Mouse (Mus musculus) cerebral cortex, adult 2 months (tissue): ENCODE results near the gene Dnase1l3.

Source experiments
- WGBS: fragments of 180-500 bp; shearing (Covaris S2); methylation state at CpG from one replicate; pipeline ENCODE4 v1.1.7; 2018; 5-methylcytosine and 5-hydroxymethylcytosine counted together

Gene Dnase1l3

GRCm38 (mm10) chr14:8015756-8016155 lies 21.4 kb upstream of the Dnase1l3 start:
- WGBS = 95% methylated on average over 6 of the region's 6 CpGs

DNA sequence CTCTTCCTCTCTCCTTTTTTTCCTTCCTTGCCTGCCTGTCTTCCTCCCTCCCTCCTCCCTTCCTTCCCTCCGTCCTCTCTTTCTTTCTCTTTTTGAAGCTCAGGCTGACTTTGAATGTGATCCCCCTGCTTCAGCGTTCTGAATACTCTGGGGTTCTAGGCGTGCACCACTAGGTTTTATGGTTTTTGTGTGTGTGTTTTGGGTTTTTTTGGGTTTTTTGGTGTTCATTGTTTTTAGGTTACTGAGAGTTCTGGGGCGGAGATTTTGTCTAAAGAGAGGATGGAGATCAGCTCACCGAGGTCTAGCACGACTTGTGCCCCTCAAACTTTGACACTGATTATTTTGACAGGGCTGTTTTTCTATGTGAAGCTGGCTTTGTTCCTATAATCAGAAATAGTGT lies 17.6 kb upstream of the Dnase1l3 start:
- WGBS = 86% methylated on average over 6 of the region's 6 CpGs

GRCm38 (mm10) chr14:8011297-8011696 lies 16.9 kb upstream of the Dnase1l3 start:
- WGBS = 90% methylated on average over 2 of the region's 2 CpGs

- 49% methylated on average over 10 of the region's 10 CpGs for WGBS
Observed at GRCm38 (mm10) chr14:8007923-8008322, 13.6 kb upstream of the Dnase1l3 start.

- 49% methylated on average over 2 of the region's 2 CpGs for WGBS
Observed at GRCm38 (mm10) chr14:8007486-8007885, 13.1 kb upstream of the Dnase1l3 start.

- 69% methylated on average over 3 of the region's 3 CpGs for WGBS
Observed at GRCm38 (mm10) chr14:8006061-8006460, 11.7 kb upstream of the Dnase1l3 start.

GRCm38 (mm10) chr14:8003727-8004670 lies 9.6 kb upstream of the Dnase1l3 start:
- 15% methylated on average over 18 of the region's 18 CpGs for WGBS

- WGBS = under 1% methylated on average over 23 of the region's 23 CpGs
Observed at GRCm38 (mm10) chr14:8003093-8003670, 8.8 kb upstream of the Dnase1l3 start.

DNA sequence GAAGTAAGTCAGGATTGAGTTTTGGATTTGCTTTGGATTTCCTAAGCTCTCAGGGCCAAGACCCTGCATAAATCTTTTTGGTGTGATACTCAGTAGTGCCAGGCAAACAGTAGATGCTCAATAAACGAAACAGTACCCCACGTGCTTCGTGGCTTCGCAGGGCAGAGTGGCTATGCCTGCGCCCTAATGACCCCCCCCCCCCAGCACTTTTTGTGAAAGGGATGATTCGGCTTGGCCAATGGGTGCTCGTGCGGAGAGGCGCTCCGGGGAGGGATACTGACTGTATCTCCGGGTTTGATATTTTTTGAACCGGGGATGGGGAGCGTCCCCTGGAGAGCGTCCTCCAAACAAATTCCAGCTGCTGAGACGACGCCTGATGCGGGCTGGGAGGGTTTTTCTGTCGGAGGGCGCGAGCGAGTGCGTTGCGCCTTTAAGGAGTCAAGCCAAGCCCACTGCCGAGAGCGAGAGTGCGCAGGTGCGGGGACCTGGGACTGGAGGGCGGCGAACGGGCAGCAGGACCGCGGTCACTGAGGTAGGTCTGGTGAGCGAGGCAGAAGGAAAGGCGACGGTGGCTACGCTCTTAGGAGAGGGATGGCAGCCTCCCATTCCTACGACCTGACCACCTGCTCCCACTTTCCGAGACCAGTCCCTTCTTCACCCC lies 8.2 kb upstream of the Dnase1l3 start, which contains the start of gene Abhd6:
Gene Abhd6, plus strand, starts transcription at position 471 of the 661 bp plus-strand sequence.
- WGBS = under 1% methylated on average over 38 of the region's 38 CpGs

DNA sequence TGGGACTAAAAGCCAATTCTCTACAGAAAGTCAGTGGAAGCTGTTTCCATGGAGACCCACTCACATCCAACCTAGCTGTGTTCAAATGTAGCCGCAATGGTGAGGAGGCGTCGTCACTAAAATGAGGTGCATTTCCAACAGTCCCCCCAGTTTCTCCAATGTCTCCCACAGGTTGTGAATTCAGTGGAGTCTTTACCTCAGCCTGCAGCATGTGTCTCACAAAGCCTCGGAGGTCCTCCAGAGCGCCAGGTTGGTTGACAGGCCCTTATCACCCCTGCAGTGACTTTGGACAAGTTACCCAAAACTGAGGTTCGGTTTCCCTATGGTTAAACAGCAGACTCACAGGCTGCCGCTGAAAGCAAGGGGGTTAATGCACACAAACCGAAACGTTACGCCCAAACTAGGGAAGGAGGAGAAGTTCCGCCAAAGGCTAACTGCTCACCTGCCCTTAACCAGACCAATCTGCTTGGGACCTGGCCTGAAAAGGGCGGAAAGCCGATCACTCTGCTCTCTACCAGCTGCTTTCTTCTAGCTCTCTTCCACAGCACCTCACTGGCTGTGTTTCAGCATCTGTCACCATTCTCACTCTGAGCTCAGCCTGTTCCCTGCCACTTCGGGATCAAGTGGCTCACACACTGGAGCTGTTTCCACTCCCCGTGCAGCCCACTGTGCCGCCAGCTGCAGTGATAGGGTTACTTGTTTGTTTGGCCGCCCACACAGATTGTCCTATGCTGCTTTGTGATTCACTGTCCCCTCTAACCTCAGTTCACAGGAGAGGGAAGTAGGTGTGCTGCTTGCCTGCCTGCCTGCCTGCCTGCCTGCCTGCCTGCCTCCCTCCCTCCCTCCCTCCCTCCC lies 6.7 kb upstream of the Dnase1l3 start:
- 27% methylated on average over 17 of the region's 17 CpGs for WGBS

DNA sequence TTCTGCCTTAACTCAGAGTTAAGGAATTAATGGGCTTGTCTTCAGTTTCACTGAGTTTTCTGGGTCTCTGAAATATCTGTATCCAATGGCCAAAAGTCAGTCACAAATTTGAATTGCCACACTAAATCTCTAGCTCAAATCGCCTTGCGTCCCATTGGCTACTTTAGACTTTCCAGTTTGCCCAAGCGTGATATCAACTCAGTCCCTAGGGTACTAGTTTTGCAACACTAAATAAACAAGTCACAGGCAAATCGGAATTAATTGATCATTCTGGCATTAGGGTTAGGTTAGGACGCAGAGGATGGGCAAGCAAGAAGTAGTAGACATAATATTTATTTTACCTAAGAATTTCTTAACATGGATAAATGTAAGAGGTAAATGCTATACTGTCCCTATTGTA lies 5.9 kb upstream of the Dnase1l3 start:
- WGBS = 93% methylated on average over 5 of the region's 5 CpGs

- WGBS = 89% methylated on average over 5 of the region's 5 CpGs
Observed at GRCm38 (mm10) chr14:7999435-7999834, 5.1 kb upstream of the Dnase1l3 start.

GRCm38 (mm10) chr14:7999030-7999429 lies 4.7 kb upstream of the Dnase1l3 start:
- WGBS = 79% methylated on average over 3 of the region's 3 CpGs

- 2% methylated on average over 15 of the region's 15 CpGs for WGBS
Observed at GRCm38 (mm10) chr14:7997255-7997696, 2.9 kb upstream of the Dnase1l3 start.

DNA sequence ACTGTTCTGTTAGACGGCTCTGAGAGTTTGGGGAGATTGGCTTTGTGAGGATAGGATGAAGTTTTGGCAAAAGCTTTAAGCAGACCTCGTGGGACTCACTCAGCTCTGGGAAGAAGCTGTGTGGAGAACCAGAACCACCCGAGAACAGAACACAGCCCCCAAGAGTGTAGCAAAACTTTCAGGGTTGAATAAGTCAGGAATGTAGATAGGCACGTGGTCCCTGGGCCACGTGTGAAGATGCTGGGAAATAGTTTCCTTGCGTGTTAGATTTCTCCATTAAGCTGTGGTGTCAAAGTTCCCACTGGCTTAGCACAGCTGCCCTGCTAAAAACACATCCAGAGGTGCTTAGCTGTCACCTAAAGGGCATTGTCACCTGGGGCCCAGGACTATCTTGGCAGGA lies 2.2 kb downstream of the Dnase1l3 start:
- 86% methylated on average over 6 of the region's 6 CpGs for WGBS

DNA sequence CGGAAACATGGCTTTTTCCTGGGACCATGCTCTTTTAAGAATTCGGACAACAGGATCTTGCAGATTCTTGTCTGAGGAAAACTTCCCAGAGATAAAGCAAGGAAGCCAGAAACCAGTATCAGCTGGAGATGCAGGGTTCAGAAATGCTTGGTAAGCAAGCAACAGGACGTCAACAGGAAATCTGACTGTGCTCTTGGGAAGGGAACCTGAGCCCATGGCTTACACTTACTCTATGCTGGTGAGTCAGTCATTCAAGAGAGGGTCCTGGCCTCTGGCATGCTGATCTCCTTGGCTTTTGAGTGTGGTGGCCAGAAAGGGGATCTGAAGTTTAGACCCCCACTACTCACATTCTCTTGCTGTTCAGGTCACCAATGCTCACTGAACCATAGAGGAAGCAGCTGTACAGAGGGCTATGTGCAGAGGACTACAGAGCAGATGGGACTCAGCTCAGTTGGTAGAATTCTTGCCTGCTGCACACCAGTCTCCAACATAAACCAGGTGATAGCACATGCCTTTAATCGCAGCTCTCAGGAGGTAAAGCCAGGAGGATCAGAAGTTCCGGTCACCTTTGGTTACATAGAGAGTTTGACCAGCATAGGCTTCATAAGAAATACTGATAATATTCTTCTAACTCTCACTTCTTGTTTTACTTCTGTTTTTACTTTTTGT lies 3.1 kb downstream of the Dnase1l3 start:
- 79% methylated on average over 5 of the region's 5 CpGs for WGBS

GRCm38 (mm10) chr14:7989961-7990360 lies 4.4 kb downstream of the Dnase1l3 start:
- WGBS = 77% methylated on average over 3 of the region's 3 CpGs

DNA sequence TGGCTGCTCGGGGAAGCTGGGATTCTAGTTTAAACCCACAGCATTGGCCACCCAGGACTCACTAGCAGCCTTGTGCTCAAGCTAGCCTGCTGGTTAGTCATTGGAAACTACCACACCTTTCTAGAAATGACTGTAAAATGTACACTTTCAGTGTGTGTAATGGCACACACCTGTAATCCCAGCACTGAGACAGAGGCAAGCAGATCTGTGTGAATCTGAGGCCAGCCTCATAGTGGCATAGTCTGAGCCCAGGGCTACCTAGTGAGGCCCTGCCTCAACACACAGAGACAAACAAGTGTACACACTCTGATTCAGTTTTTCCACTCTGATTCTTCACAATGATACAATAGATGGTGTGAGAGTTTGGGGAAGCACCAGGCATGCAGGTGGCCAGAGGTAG lies 5.0 kb downstream of the Dnase1l3 start:
- 85% methylated on average over 1 of the region's 1 CpGs for WGBS

DNA sequence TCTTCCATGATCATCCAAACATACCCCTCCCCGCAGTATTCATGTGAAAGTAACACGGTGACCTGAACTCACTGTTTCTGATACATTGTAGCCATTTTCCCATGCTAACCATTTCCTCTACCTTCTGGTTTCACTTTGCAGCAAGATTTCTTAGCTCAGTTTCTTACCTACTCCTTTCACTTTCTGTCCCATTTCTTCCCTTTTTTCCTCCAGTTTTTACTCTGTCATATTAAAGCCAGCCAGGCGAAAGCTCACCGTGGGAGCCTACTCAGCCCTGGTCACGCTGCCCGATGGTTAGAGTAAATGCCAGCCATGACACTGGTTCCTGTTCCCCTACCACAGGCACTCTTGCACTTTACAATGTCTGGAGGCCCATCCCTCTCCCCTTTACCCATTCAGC lies 7.5 kb downstream of the Dnase1l3 start:
- 91% methylated on average over 6 of the region's 6 CpGs for WGBS

GRCm38 (mm10) chr14:7981226-7981625 lies 13.1 kb downstream of the Dnase1l3 start:
- WGBS = 93% methylated on average over 1 of the region's 1 CpGs

- WGBS = 91% methylated on average over 1 of the region's 1 CpGs
Observed at GRCm38 (mm10) chr14:7978183-7978582, 16.2 kb downstream of the Dnase1l3 start.
